Mouse (Mus musculus) v-Abl transformed pro-B cells (cell line): ENCODE data around the gene Zfyve1.

Experiments used
- in situ Hi-C, 2 experiments: fragments of 400-800 bp; cut with MboI; formaldehyde crosslinking; loops; one replicate each; pipeline ENCODE4 v1.15.1; 2025; ENCODE audit not compliant: unreplicated experiment in 2 of 2

The Zfyve1 gene

DNA sequence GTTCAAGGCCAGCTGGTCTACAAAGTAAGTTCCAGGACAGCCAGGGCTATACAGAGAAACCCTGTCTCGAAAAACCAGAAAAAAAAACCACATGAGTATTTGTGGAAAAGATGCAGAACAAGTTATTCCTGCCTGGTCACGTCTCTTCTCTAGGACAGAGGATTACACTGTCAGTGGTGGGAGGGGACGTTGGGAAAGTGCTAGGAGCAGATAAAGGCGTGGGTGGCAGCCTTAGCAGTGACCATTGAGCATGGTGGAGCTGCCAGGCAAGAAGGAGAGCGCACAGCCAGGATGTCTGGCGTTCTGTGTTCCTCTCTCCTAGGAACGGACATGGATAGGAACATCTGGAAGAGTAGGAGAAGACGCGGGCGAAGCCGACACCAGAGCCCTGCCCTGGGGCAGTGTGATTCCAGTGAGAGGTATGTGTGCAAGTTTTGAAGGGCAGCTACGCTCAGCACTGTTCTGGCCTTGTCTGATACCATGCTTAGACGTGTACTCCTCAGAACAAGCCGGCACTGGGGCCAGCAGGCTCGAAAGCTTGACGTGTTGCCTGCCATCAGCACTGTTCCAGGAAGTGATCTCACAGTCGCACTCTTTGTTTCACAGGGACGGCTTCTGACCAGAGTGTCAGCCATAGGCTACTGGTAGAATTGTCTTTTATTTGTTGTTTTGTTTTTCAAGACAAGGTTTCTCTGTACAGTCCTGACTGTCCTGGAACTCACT is 71.0 kb downstream of the Zfyve1 start:
- in situ Hi-C loops, result no loop called here

DNA sequence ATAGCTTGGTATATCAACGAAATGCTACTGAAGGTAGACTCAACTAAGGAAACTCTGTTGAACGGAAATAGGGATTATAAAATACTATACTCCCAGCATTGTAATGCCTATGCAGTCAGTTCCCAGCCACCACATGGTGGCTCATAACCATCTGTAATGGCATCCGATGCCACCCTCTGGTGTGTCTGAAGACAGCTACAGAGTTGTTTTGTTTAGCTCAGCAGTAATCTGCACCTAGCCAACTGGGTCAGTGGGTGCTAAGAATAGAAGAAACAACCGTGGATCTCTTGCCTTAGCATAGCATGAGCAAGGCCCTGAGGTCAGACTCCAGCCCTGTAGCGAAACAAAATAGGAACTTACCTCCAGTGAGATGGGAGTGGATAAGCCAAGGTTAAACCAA is 72.7 kb downstream of the Zfyve1 start:
- in situ Hi-C loops, result no loop called here

DNA sequence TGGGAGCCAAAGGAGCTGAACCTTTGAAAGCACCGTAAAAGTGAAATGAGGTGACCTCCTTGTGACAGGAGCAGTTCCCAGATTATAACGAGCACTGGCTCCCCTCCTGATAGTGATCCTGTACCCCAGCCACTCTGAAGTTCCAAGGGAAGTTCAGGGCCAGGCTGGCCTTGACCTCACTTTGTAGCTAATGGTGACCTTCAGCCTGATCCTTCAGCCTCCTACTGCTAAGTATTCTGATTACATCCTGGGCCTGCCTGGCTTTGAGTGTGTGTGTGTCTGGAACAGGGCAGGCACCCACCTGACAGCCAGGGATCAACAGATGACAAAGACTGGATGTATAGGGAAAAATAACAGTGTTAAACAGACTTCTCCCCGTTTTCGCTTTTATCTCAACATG is 73.1 kb downstream of the Zfyve1 start:
- in situ Hi-C loops, result no loop called here

DNA sequence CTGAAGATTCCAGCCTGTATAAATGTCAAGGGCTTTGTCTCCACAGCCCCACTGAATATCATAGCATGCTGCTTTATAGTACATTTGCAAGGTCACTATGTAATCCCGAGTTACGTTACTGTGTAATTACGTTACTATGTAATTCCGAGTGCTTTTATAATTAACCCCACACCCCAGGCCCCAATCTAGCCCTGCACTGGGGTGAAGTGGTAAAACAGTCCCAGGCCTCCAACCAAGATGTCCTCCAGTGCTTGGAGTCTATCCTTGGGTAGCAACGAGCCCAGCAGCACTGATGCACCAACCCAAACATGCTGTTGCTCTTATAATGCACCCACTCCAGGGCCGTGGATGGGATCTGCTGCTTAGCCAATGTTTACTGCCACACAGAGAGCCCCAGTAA is 74.0 kb downstream of the Zfyve1 start:
- in situ Hi-C loops, result no loop called here

- in situ Hi-C loops, result no loop called here
Measured at GRCm38 (mm10) chr12:83521083-83521482, 75.9 kb downstream of the Zfyve1 start.

GRCm38 (mm10) chr12:83520311-83520890 is 76.6 kb downstream of the Zfyve1 start, which contains the start of gene Dcaf4:
Gene Dcaf4 (plus strand): TSS chr12:83520466.
- in situ Hi-C loops, result no loop called here

- in situ Hi-C loops, result no loop called here
Measured at GRCm38 (mm10) chr12:83517580-83517979, 79.4 kb downstream of the Zfyve1 start.

DNA sequence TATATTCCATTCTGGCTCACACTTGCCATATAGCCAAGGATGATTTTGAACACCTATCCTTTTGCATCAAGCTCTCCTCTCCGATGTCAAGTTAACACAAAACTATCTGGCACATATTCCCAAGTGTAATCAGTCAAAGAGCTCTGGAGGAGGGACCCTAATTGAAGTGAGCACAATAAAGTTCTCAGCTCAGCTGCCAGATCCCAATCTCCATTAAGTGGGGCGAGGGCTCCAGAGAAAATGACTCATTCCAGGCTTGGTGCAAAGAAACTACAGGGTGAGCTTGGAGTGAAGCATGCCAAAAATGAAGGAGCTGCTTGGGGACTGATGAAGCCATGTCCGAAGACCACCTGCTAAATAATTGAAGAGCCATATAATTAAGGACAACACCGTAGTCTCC is 82.8 kb downstream of the Zfyve1 start:
- in situ Hi-C loops, result no loop called here

DNA sequence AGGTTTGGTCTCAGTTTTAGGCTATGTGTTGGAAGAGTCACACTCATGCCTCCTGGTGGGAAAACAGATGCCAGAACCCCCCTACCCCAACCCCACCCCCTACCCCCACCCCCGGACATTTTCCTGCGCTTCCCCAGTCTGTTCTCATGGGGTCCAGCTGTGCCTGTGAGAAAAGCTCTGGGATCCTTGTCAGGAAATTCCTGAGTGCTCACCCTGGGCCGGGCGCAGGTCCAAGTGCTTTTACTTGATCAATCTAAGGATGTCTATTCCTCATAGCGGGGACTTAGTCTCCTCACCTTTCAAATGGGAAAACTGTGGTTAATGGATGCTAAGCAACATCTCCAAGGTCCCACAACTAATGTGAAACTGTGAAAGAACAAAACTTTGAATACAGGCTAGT is 83.8 kb downstream of the Zfyve1 start:
- in situ Hi-C loops, result no loop called here

- in situ Hi-C loops, result no loop called here
Measured at GRCm38 (mm10) chr12:83512783-83513182, 84.2 kb downstream of the Zfyve1 start.

- in situ Hi-C loops, result no loop called here
Measured at GRCm38 (mm10) chr12:83510586-83510985, 86.4 kb downstream of the Zfyve1 start.

DNA sequence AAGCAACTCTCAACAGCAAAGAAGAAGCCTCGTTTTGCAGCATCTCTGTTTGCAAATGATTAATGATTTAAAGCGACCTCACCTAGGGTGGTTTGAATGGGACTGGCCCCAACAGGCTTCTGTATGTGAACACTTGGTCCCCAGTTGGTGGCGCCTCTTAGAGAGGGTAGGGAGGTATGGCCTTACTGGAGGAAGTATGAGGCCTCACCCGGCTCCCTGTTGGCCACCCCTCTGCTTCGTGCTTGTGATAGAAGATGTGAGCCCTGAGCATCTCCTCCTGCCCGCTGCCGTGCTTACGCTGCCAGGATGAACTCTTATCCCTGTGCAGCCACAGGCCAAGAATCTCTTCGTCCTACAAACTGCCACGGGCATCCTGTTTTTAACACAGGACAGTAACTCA is 90.5 kb downstream of the Zfyve1 start:
- in situ Hi-C loops, result loop anchor here in 1 of 2 experiments (10.0 kb wide), 1 partner anchor 1712 kb away; no protein-coding TSS in a partner anchor

DNA sequence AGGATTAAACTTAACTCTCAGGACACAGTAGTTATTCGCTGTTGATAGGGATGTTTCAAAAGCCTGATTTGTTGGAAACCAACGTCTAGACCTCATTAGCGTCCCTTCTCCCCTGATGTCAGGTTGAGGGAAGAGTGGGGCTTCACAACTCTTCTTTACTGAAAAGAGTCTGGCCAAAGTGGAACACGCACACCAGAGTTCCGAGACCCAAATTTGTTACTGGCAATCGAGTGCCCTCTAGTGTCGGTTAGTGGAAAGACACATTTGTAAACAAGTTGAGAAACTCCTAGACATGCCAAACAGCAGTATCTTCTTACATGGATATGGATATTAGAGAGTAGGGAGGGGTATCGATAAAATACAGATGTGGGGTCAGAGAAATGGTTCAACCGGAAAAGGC is 94.8 kb downstream of the Zfyve1 start:
- in situ Hi-C loops, result loop anchor here in 1 of 2 experiments (10.0 kb wide), 1 partner anchor 1707 kb away; no protein-coding TSS in a partner anchor

- in situ Hi-C loops, result loop anchor here (10.0 to 25.0 kb wide), 3 partner anchors 384 to 1012 kb away; no protein-coding TSS in a partner anchor
Measured at GRCm38 (mm10) chr12:83499256-83499655, 97.8 kb downstream of the Zfyve1 start.

DNA sequence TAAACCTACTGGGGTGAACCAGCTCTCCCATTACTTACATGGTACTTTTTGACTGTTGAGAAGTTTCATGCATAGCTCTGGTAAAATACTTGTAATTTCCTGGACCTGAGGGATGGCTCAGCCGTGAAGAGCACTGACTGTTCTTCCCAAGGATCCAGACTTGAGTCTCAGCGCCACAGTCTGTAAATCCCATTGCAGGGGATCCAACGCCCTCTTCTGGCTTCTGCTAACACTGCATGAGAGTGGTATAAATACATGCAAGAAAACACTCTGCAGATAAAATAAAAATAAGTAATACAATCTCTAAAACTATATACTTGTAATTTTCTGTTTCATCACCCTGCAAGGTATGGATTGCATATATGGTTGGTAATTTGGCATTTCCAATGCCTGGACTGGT is 99.1 kb downstream of the Zfyve1 start:
- in situ Hi-C loops, result loop anchor here (10.0 to 25.0 kb wide), 3 partner anchors 383 to 1011 kb away; no protein-coding TSS in a partner anchor

GRCm38 (mm10) chr12:83496736-83497135 is 100.3 kb downstream of the Zfyve1 start:
- in situ Hi-C loops, result loop anchor here (10.0 to 25.0 kb wide), 3 partner anchors 382 to 1009 kb away; no protein-coding TSS in a partner anchor
